Comparison of ENCODE assay signal across 8 mouse cellular contexts in the genomic region with DNA sequence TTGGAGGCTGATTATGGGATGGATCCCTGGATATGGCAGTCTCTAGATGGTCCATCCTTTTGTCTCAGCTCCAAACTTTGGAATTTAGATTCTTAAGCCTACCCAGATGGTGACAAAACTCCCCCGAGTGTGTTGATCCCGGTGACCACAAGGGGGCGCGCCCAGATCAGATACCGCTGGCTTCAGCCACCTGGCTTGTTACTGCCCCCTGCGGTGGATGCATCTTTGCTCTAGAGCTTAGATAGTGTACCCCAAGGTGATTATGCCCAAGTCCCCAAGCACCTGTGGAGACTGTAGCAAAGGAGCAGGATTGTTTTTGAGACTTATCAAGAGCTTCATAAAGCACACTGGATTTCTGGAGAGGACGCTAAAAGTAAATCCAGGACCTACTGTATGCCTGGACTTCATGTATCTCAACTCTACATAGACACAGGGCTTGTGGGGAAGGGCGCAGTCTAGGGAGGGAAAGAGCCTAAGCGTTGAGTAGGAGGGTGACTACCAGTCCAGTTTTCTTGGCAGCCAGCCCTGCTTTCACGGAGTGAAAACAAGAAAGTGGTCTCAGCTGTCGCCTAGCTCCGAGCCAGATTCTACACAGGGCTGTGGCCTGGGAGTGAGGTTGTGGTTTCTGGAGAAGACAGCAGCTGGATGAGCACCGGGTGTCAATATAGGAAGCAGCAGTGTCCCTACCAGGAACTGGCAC. TPM values are rescaled to one million over a fixed set of nuclear protein-coding genes. Genes with fewer than 3 reads are reported as not detected.
DNase-seq lines count a peak whose midpoint lies in the region; ATAC-seq and TF ChIP-seq lines count a peak whose summit lies in the region.

No protein-coding gene starts in this region.

- no peaks in the 10 kb centered on the region for H3K4me1 ChIP-seq in liver, adult 2 months (ENCODE audit: control insufficient read depth, insufficient read depth, low read length)
- no peaks in the 10 kb centered on the region for H3K4me1 ChIP-seq in neural tube, embryonic 14.5 days (ENCODE audit: control insufficient read depth, insufficient read depth, low read length)

- no peak overlapping the region for H3K27ac ChIP-seq in liver, adult 2 months (replicated peaks; ENCODE audit: insufficient read depth, low read depth, low read length)
- H3K27ac ChIP-seq in neural tube, embryonic 14.5 days (ENCODE audit: low read depth, low read length) = no peak overlapping the region

- no peaks in the 10 kb centered on the region for H3K9me3 ChIP-seq in neural tube, embryonic 14.5 days (ENCODE audit: control insufficient read depth, low read length)

- H3K4me3 ChIP-seq in liver, adult 2 months (ENCODE audit: insufficient read depth, low read depth, low read length) = no peak overlapping the region
- no peak overlapping the region for H3K4me3 ChIP-seq in neural tube, embryonic 14.5 days (ENCODE audit: low read depth, low read length)

- WGBS in liver, adult 2 months = 31% methylated on average over 13 of the region's 13 CpGs
- WGBS in neural tube, embryonic 14.5 days = 29% methylated on average over 13 of the region's 13 CpGs

- peak; percentile 73; the same call in 1 of the 2 replicates for ATAC-seq in neural tube, embryonic 14.5 days (ENCODE audit: low read depth)

- peak; percentile 78 for DNase-seq in A20 (ENCODE audit: low read depth, low spot score)
- peak; percentile 72 to 92 for DNase-seq in adrenal gland, adult (ENCODE audit: inconsistent age in 2 of 2, low spot score in 1 of 2)
- DNase-seq in embryo, embryonic 10 days (ENCODE audit: low spot score) = peak; percentile 84
- peak; percentile 80 for DNase-seq in gastrocnemius, postnatal 14 days
- DNase-seq in kidney, adult 9 months = peak; percentile 77
- DNase-seq in liver, adult 2 months (ENCODE audit: extremely low read depth, low read depth, low spot score) = peak; percentile 42
- DNase-seq in testis, postnatal 14 days (ENCODE audit: low spot score) = peak; percentile 62

- no peak overlapping the region for H3K9ac ChIP-seq in liver, adult 2 months (ENCODE audit: low read depth, low read length)
- no peak overlapping the region for H3K9ac ChIP-seq in neural tube, embryonic 14.5 days (replicated peaks; ENCODE audit: low read depth, low read length)

- TF ChIP-seq CTCF in liver, adult 2 months (IDR thresholded peaks at IDR 0.05; ENCODE audit: low read depth, low read length) = peak; percentile 99

- intact Hi-C loops in gastrocnemius, postnatal 14 days (cut with DNase I; ENCODE audit: low total_unique reads) = loop anchor here (5.0 kb wide), 1 partner anchor 173 kb away; no protein-coding TSS in a partner anchor

- H3K4me2 ChIP-seq in neural tube, embryonic 14.5 days (ENCODE audit: low read depth, low read length) = no peak overlapping the region

- no peaks in the 10 kb centered on the region for H3K36me3 ChIP-seq in liver, adult 2 months (ENCODE audit: control insufficient read depth, insufficient read depth, low read length)
- H3K36me3 ChIP-seq in neural tube, embryonic 14.5 days (ENCODE audit: control insufficient read depth, insufficient read depth, low read length) = no peaks in the 10 kb centered on the region

- no peaks in the 10 kb centered on the region; the same call in 1 of the 2 replicates for H3K27me3 ChIP-seq in liver, adult 2 months (ENCODE audit: control insufficient read depth, insufficient read depth, low read length)
- H3K27me3 ChIP-seq in neural tube, embryonic 14.5 days (ENCODE audit: control insufficient read depth, insufficient read depth, low read length) = no peaks in the 10 kb centered on the region; the same call in 1 of the 2 replicates

- H3K79me2 ChIP-seq in liver, adult 2 months (ENCODE audit: control insufficient read depth, insufficient read depth, low read length) = no peaks in the 10 kb centered on the region

- no peak for TF ChIP-seq POLR2A in liver, adult 2 months (IDR thresholded peaks at IDR 0.05; ENCODE audit: extremely low read depth, insufficient read depth, low read length)

RNA-seq across cellular contexts. Expression of gene Pdyn, which starts 24.6 kb away (rescaled TPM):
- not detected for total RNA-seq in gastrocnemius, postnatal 14 days (2021)
- not detected in 2 replicates for total RNA-seq in liver, adult 2 months (2014; rRNA removed)
- polyA plus RNA-seq in liver, adult 2 months (2012; rRNA removed) = not detected in 2 replicates
- 35.4 and 51.7 TPM in 2 replicates for polyA plus RNA-seq in neural tube, embryonic 14.5 days (2014; fragmentation: Nextera tagmentation; extraction: Ambion mirVana)
